In the genomic region with DNA sequence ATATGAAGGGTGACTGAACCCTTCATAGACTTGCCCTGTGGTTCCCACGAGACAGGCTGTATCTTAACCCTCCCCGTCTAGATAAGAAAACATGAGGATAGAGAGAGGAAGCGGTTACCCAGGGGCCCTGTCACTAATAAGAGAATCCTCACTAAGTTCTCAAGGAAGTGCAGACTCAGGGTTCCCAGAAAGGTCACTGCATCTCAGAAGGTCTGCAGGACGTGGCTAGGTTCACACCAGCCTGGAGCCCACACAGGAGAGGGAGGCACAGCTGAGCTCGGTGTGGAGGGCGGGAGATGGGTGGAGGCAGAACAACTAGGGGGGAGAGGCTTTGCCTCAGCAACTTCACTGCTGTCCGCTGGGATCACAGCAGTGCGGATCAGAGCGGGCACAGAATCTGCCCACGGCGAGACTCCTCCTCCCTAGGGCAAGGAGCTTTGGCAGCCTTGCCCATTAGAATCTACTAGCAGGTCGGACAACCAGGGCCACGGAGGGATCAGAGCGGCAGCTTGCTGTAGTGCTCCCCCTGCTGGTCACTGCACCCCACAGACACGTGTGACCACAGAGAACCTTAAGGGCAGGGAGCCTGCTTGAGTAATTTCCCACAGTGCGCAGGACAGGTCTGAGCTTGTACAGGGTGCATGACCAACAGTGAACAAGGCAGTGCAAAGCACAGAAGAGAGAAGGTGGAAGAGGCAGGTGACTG, we compare ENCODE assay signal across 8 mouse cellular contexts. TPM values are rescaled to one million over a fixed set of nuclear protein-coding genes. Genes with fewer than 3 reads are reported as not detected.
DNase-seq lines count a peak whose midpoint lies in the region; ATAC-seq and TF ChIP-seq lines count a peak whose summit lies in the region.

No protein-coding gene starts in this region.

- TF ChIP-seq POLR2A in brain, embryonic 14.5 days (IDR thresholded peaks at IDR 0.05; ENCODE audit: borderline replicate concordance, extremely low read depth, insufficient read depth, insufficient read length, poor library complexity, severe bottlenecking) = no peak

- in situ Hi-C loops in ES-E14 (cut with MboI; ENCODE audit: low sequenced_read_pairs in 2 of 2, unreplicated experiment in 2 of 2) = loop anchor here (10.0 to 25.0 kb wide), 3 partner anchors 199 to 439 kb away; no protein-coding TSS in a partner anchor

- 19% methylated on average over 16 of the region's 16 CpGs for WGBS in heart, embryonic 15.5 days

- peak; percentile 73 for ATAC-seq in erythroblast, adult 5-6 weeks (replicated peaks; ENCODE audit: low FRiP score, poor library complexity, severe bottlenecking)
- peak; percentile 67 for ATAC-seq in heart, embryonic 15.5 days (replicated peaks; ENCODE audit: insufficient number of reproducible peaks, insufficient read depth, low FRiP score, low read depth)

- no peaks in the 10 kb centered on the region for H3K9me3 ChIP-seq in ES-E14 (ENCODE audit: control insufficient read depth, insufficient read depth, low read depth, low read length)
- H3K9me3 ChIP-seq in heart, embryonic 15.5 days (replicated peaks) = no peaks in the 10 kb centered on the region

- peak overlapping the region; percentile 55 to 64 for H3K4me3 ChIP-seq in ES-E14 (ENCODE audit: insufficient read depth in 1 of 2, low read depth in 1 of 2, low read length in 2 of 2, poor library complexity in 1 of 2, severe bottlenecking in 1 of 2)
- peak overlapping the region; percentile 24; the same call in 1 of the 2 replicates for H3K4me3 ChIP-seq in heart, embryonic 15.5 days

- H3K36me3 ChIP-seq in ES-E14 (ENCODE audit: control insufficient read depth, insufficient read depth, low read length, poor library complexity, severe bottlenecking) = no peaks in the 10 kb centered on the region
- H3K36me3 ChIP-seq in heart, embryonic 15.5 days = peaks cover 34% of the 10 kb centered on the region

- no peaks in the 10 kb centered on the region for H3K27me3 ChIP-seq in heart, embryonic 15.5 days

- H3K4me2 ChIP-seq in heart, embryonic 15.5 days = peak overlapping the region; percentile 46

- peak; percentile 92 for TF ChIP-seq CTCF in brain, embryonic 14.5 days (IDR thresholded peaks at IDR 0.05; ENCODE audit: borderline replicate concordance, extremely low read depth, insufficient read depth, insufficient read length)

- peak; percentile 80 for DNase-seq in ES-E14 (ENCODE audit: low read depth, low spot score)
- DNase-seq in brain, embryonic 14.5 days (ENCODE audit: low read depth) = peak; percentile 92
- DNase-seq in kidney, postnatal 14 days = peak; percentile 89
- DNase-seq in lung, postnatal 10 days = peak; percentile 90
- DNase-seq in ovary, postnatal 10 days (ENCODE audit: low spot score) = peak; percentile 61
- peak; percentile 79 to 80 for DNase-seq in thymus, postnatal 36 days

- H3K27ac ChIP-seq in ES-E14 (ENCODE audit: insufficient read depth, low read depth, low read length, poor library complexity, severe bottlenecking) = no peak overlapping the region
- H3K27ac ChIP-seq in heart, embryonic 15.5 days = peak overlapping the region; percentile 25

- peak overlapping the region; percentile 63; the same call in 1 of the 2 replicates for H3K9ac ChIP-seq in ES-E14 (ENCODE audit: insufficient read depth, low read depth, low read length, poor library complexity, severe bottlenecking)
- 0 out of 2 replicates have a peak overlapping the region, but pooled peaks have one; percentile 20 for H3K9ac ChIP-seq in heart, embryonic 15.5 days

- H3K4me1 ChIP-seq in ES-E14 (ENCODE audit: control insufficient read depth in 2 of 2, insufficient read depth in 2 of 2, low read length in 2 of 2, poor library complexity in 1 of 2) = peaks cover 0 to 5% of the 10 kb centered on the region in 2 experiments; a peak in 1 of 4 replicates
- peaks cover 46% of the 10 kb centered on the region for H3K4me1 ChIP-seq in heart, embryonic 15.5 days (replicated peaks)

TF ChIP-seq in ES-E14, 5 proteins besides CTCF, POLR2A, EP300 and RAD21:
- TF ChIP-seq ZNF384 (IDR thresholded peaks at IDR 0.05; ENCODE audit: low read depth, low read length) = no peak
- TF ChIP-seq ZC3H11A (IDR thresholded peaks at IDR 0.05; ENCODE audit: borderline replicate concordance, low read depth, low read length) = peak; percentile 11; the same call in 1 of the 2 replicates

RNA-seq across cellular contexts. Expression of a gene that starts 20.2 kb away (rescaled TPM):
- 4.2 and 7.8 TPM in 2 replicates for total RNA-seq in ES-E14 (2012; rRNA removed)
- 10.4 and 13.3 TPM in 2 replicates for polyA plus RNA-seq in brain, embryonic 14.5 days (2012; rRNA removed)
- not detected in 2 replicates for total RNA-seq in erythroblast, adult 5-6 weeks (2015; ENCODE audit: low replicate concordance)
- total RNA-seq in erythroblast, adult 5-6 weeks (2017; ENCODE audit: low replicate concordance) = not detected in 2 replicates
- polyA plus RNA-seq in heart, embryonic 15.5 days (2015; fragmentation: Nextera tagmentation; extraction: Ambion mirVana) = 8.0 and 9.4 TPM in 2 replicates
